Mouse (Mus musculus) MEL (cell line): ENCODE measurements around the gene Gm10770.

Experiments
- CHD2 ChIP-seq: IDR thresholded peaks from 2 replicates; pipeline ENCODE4 v1.6.1; 2011; ENCODE audit warnings: low read length, improper control_type of control experiment
- CTCF ChIP-seq, 3 experiments: IDR thresholded peaks in 2 of 3; conservative IDR thresholded peaks in 1 of 3; 2 replicates each; pipeline ENCODE4 v1.5.1; 2011 to 2012; ENCODE audit warnings: low read length in 3 of 3, low read depth in 2 of 3, mild to moderate bottlenecking in 2 of 3, improper control_type of control experiment in 1 of 3, inconsistent platforms in 1 of 3, mixed read lengths in 1 of 3, moderate library complexity in 1 of 3; ENCODE audit not compliant: control insufficient read depth in 1 of 3, insufficient read depth in 1 of 3, poor library complexity in 1 of 3, severe bottlenecking in 1 of 3
- EP300 ChIP-seq, 2 experiments: IDR thresholded peaks; 2 replicates each; pipeline ENCODE4 v1.6.1; 2011; ENCODE audit warnings: improper control_type of control experiment in 2 of 2, low read length in 2 of 2, low read depth in 1 of 2, mild to moderate bottlenecking in 1 of 2
- GATA1 ChIP-seq: IDR thresholded peaks from 2 replicates; pipeline ENCODE4 v1.6.1; 2011; ENCODE audit warnings: low read depth, low read length, improper control_type of control experiment
- KAT2A ChIP-seq: conservative IDR thresholded peaks from 2 replicates; pipeline ENCODE4 v1.6.1; 2012; ENCODE audit warnings: low read depth, low read length, improper control_type of control experiment, inconsistent platforms
- POLR2A ChIP-seq, 2 experiments: IDR thresholded peaks; 2 replicates each; pipeline ENCODE4 v1.6.1; 2011 to 2012; ENCODE audit warnings: low read length in 2 of 2, mild to moderate bottlenecking in 2 of 2, control low read depth in 1 of 2, improper control_type of control experiment in 1 of 2, low read depth in 1 of 2, moderate library complexity in 1 of 2; ENCODE audit not compliant: control insufficient read depth in 1 of 2, insufficient read depth in 1 of 2, poor library complexity in 1 of 2
- TCF12 ChIP-seq: IDR thresholded peaks from 2 replicates; pipeline ENCODE4 v1.6.1; 2014; ENCODE audit warnings: low read depth, mild to moderate bottlenecking, inconsistent platforms, low read length, improper control_type of control experiment, moderate library complexity
- ZKSCAN1 ChIP-seq: IDR thresholded peaks from 2 replicates; pipeline ENCODE4 v1.6.1; 2012; ENCODE audit warnings: low read depth, mild to moderate bottlenecking, inconsistent platforms, low read length, improper control_type of control experiment, moderate library complexity

- TF ChIP-seq CTCF (IDR thresholded peaks at IDR 0.05 in 2 of 3, conservative IDR thresholded peaks at IDR 0.05 in 1 of 3; ENCODE audit: control insufficient read depth in 1 of 3, insufficient read depth in 1 of 3, low read depth in 2 of 3, low read length in 3 of 3, poor library complexity in 1 of 3, severe bottlenecking in 1 of 3), result no peak
- TF ChIP-seq GATA1, result no peak
- no peak for TF ChIP-seq POLR2A (IDR thresholded peaks at IDR 0.05; ENCODE audit: control insufficient read depth in 1 of 2, insufficient read depth in 1 of 2, low read depth in 1 of 2, low read length in 2 of 2, poor library complexity in 1 of 2)
- TF ChIP-seq CHD2, result no peak
- no peak for TF ChIP-seq KAT2A
- TF ChIP-seq ZKSCAN1, result no peak
- no peak for TF ChIP-seq TCF12
- no peak for TF ChIP-seq EP300 (IDR thresholded peaks at IDR 0.05; ENCODE audit: low read depth in 1 of 2, low read length in 2 of 2)
Observed at GRCm38 (mm10) chr2:150166703-150167102, 12.8 kb downstream of the Gm10770 start.
